Mouse (Mus musculus): ENCODE results near the gene Arhgef18. TPM values are rescaled to one million over a fixed set of nuclear protein-coding genes. Genes with fewer than 3 reads are reported as not detected.

Gene Arhgef18
- total and polyA plus RNA-seq, 3 experiments: 3.0 to 6.6 TPM; not detected in 1

- Histone ChIP-seq H3K9ac (ENCODE audit: control insufficient read depth, low read depth, low read length, poor library complexity, severe bottlenecking) (no peak overlapping the region), H3K9me3 (replicated peaks; ENCODE audit: insufficient read depth, low read length) (no peaks in the 10 kb centered on the region), H3K27me3 (ENCODE audit: control insufficient read depth in 1 of 2, insufficient read depth in 2 of 2, low read length in 2 of 2) (no peaks in the 10 kb centered on the region), H3K4me1 (ENCODE audit: control insufficient read depth in 1 of 2, insufficient read depth in 2 of 2, low read length in 2 of 2) (peaks cover 0 to 13% of the 10 kb centered on the region in 2 experiments; a peak in 2 of 4 replicates), H3K79me2 (ENCODE audit: control insufficient read depth, insufficient read depth, low read length, poor library complexity) (no peaks in the 10 kb centered on the region), H3K27ac (ENCODE audit: control insufficient read depth, low read depth, low read length) (no peak overlapping the region), H3K4me3 (ENCODE audit: control insufficient read depth in 1 of 2, insufficient read depth in 1 of 2, low read depth in 2 of 2, low read length in 2 of 2) (no peak overlapping the region), H3K36me3 (ENCODE audit: control insufficient read depth in 1 of 2, insufficient read depth in 2 of 2, low read length in 2 of 2) (peaks cover 0 to 8% of the 10 kb centered on the region in 2 experiments; a peak in 2 of 4 replicates)
- DNase-seq (ENCODE audit: low read depth, low spot score): peak; percentile 38
- TF ChIP-seq CTCF (IDR thresholded peaks at IDR 0.05 in 2 of 3, conservative IDR thresholded peaks at IDR 0.05 in 1 of 3; ENCODE audit: control insufficient read depth in 1 of 3, insufficient read depth in 1 of 3, low read depth in 2 of 3, low read length in 3 of 3, poor library complexity in 1 of 3, severe bottlenecking in 1 of 3) (peak; percentile 53 to 75 (median 56)), RAD21 (IDR thresholded peaks at IDR 0.05; ENCODE audit: low read depth, low read length) (peak; percentile 15), TCF12 (IDR thresholded peaks at IDR 0.05; ENCODE audit: low read depth, low read length) (no peak), MAZ (IDR thresholded peaks at IDR 0.05; ENCODE audit: low read depth, low read length) (no peak), EP300 (IDR thresholded peaks at IDR 0.05; ENCODE audit: low read depth in 1 of 2, low read length in 2 of 2) (no peak), TBP (IDR thresholded peaks at IDR 0.05; ENCODE audit: low read depth, low read length) (no peak), CHD1 (IDR thresholded peaks at IDR 0.05; ENCODE audit: low read depth, low read length) (no peak), GATA1 (IDR thresholded peaks at IDR 0.05; ENCODE audit: low read depth, low read length) (no peak), SMC3 (IDR thresholded peaks at IDR 0.05; ENCODE audit: low read depth, low read length) (peak; percentile 55)
Measured at GRCm38 (mm10) chr8:3439510-3439909, 46.7 kb downstream of the Arhgef18 start.

GRCm38 (mm10) chr8:3449226-3449625, 56.4 kb downstream of the Arhgef18 start:
- DNase-seq (ENCODE audit: low read depth, low spot score): no peak
- Histone ChIP-seq H3K36me3 (ENCODE audit: control insufficient read depth in 1 of 2, insufficient read depth in 2 of 2, low read length in 2 of 2) (no peaks in the 10 kb centered on the region), H3K4me3 (ENCODE audit: control insufficient read depth in 1 of 2, insufficient read depth in 1 of 2, low read depth in 2 of 2, low read length in 2 of 2) (no peak overlapping the region), H3K9me3 (replicated peaks; ENCODE audit: insufficient read depth, low read length) (no peaks in the 10 kb centered on the region), H3K27ac (ENCODE audit: control insufficient read depth, low read depth, low read length) (no peak overlapping the region), H3K9ac (ENCODE audit: control insufficient read depth, low read depth, low read length, poor library complexity, severe bottlenecking) (no peak overlapping the region), H3K27me3 (ENCODE audit: control insufficient read depth in 1 of 2, insufficient read depth in 2 of 2, low read length in 2 of 2) (no peaks in the 10 kb centered on the region), H3K4me1 (ENCODE audit: control insufficient read depth in 1 of 2, insufficient read depth in 2 of 2, low read length in 2 of 2) (no peaks in the 10 kb centered on the region), H3K79me2 (ENCODE audit: control insufficient read depth, insufficient read depth, low read length, poor library complexity) (no peaks in the 10 kb centered on the region)
- TF ChIP-seq ZC3H11A (IDR thresholded peaks at IDR 0.05; ENCODE audit: low read depth, low read length) (no peak), SMC3 (IDR thresholded peaks at IDR 0.05; ENCODE audit: low read depth, low read length) (no peak), MYB (IDR thresholded peaks at IDR 0.05; ENCODE audit: low read depth, low read length) (no peak), USF2 (IDR thresholded peaks at IDR 0.05; ENCODE audit: borderline replicate concordance in 1 of 2, insufficient read depth in 1 of 2, low read depth in 1 of 2, low read length in 2 of 2) (no peak), KAT2A (conservative IDR thresholded peaks at IDR 0.05; ENCODE audit: low read depth, low read length) (no peak), TAL1 (IDR thresholded peaks at IDR 0.05; ENCODE audit: low read length) (no peak)

GRCm38 (mm10) chr8:3450670-3451069, 57.9 kb downstream of the Arhgef18 start:
- no peak overlapping the region for H3K27ac ChIP-seq (ENCODE audit: control insufficient read depth, low read depth, low read length)
- no peaks in the 10 kb centered on the region for H3K9me3 ChIP-seq (replicated peaks; ENCODE audit: insufficient read depth, low read length)
- no peak overlapping the region for H3K4me3 ChIP-seq (ENCODE audit: control insufficient read depth in 1 of 2, insufficient read depth in 1 of 2, low read depth in 2 of 2, low read length in 2 of 2)
- H3K9ac ChIP-seq (ENCODE audit: control insufficient read depth, low read depth, low read length, poor library complexity, severe bottlenecking): no peak overlapping the region
- H3K4me1 ChIP-seq (ENCODE audit: control insufficient read depth in 1 of 2, insufficient read depth in 2 of 2, low read length in 2 of 2): no peaks in the 10 kb centered on the region
- no peaks in the 10 kb centered on the region for H3K36me3 ChIP-seq (ENCODE audit: control insufficient read depth in 1 of 2, insufficient read depth in 2 of 2, low read length in 2 of 2)
- TF ChIP-seq SMC3 (IDR thresholded peaks at IDR 0.05; ENCODE audit: low read depth, low read length): peak; percentile 63
- TF ChIP-seq ZC3H11A (IDR thresholded peaks at IDR 0.05; ENCODE audit: low read depth, low read length): peak; percentile 53
- no peak for TF ChIP-seq EP300 (IDR thresholded peaks at IDR 0.05; ENCODE audit: low read depth in 1 of 2, low read length in 2 of 2)
- peak; percentile 76 for TF ChIP-seq RAD21 (IDR thresholded peaks at IDR 0.05; ENCODE audit: low read depth, low read length)
- TF ChIP-seq E2F4 (IDR thresholded peaks at IDR 0.05; ENCODE audit: borderline replicate concordance, low read depth, low read length): no peak
- 0 out of 2 replicates have a peak, but pooled peaks have one; percentile 22 for TF ChIP-seq MAX (IDR thresholded peaks at IDR 0.05; ENCODE audit: low read length)
- TF ChIP-seq BHLHE40 (IDR thresholded peaks at IDR 0.05; ENCODE audit: borderline replicate concordance, low read depth, low read length): 0 out of 2 replicates have a peak, but pooled peaks have one; percentile 38
- peak; percentile 90 to 96 (median 96) for TF ChIP-seq CTCF (IDR thresholded peaks at IDR 0.05 in 2 of 3, conservative IDR thresholded peaks at IDR 0.05 in 1 of 3; ENCODE audit: control insufficient read depth in 1 of 3, insufficient read depth in 1 of 3, low read depth in 2 of 3, low read length in 3 of 3, poor library complexity in 1 of 3, severe bottlenecking in 1 of 3)
- no peaks in the 10 kb centered on the region for H3K27me3 ChIP-seq (ENCODE audit: control insufficient read depth in 1 of 2, insufficient read depth in 2 of 2, low read length in 2 of 2)
- no peaks in the 10 kb centered on the region for H3K79me2 ChIP-seq (ENCODE audit: control insufficient read depth, insufficient read depth, low read length, poor library complexity)
- DNase-seq (ENCODE audit: low read depth, low spot score): peak; percentile 72

Measured in MEL (cell line).